Mouse (Mus musculus) kidney, adult 2 months (tissue): Measurements from ENCODE around the gene Gm49673.
"Not testable (repeated sequence)": the region's sequence is repeated elsewhere in the genome, so short reads cannot be mapped to it uniquely, and the experiment has no call there.

Source experiments
- CTCF ChIP-seq: fragments of 200-500 bp; conservative IDR thresholded peaks from 2 replicates; pipeline ENCODE4 v1.5.1; 2011; ENCODE audit warnings: low read depth, mild to moderate bottlenecking, control low read depth, low read length, moderate library complexity, mixed read lengths; ENCODE audit not compliant: insufficient read depth, insufficient read length
- POLR2A ChIP-seq: fragments of 200-500 bp; IDR thresholded peaks from one replicate; pipeline ENCODE4 v1.6.1; 2011; ENCODE audit warnings: low read depth, low read length, control low read depth

- not testable (repeated sequence) for TF ChIP-seq POLR2A, CTCF
Measured at GRCm38 (mm10) chr17:8096199-8096598, 51.4 kb downstream of the Gm49673 start.
